Mouse (Mus musculus): ENCODE data around the gene Smtn.

Gene Smtn

GRCm38 (mm10) chr11:3471448-3471850, 69.0 kb downstream of the Smtn start:
- in situ Hi-C loops (cut with MboI; ENCODE audit: low sequenced_read_pairs) = loop anchor here (5.0 to 10.0 kb wide), 2 partner anchors 46 to 323 kb away; no protein-coding TSS in a partner anchor

Measured in CH12F3 (cell line).